Mouse (Mus musculus) kidney, embryonic 15.5 days (tissue): ENCODE results near the gene Mctp1. TPM values are rescaled to one million over a fixed set of nuclear protein-coding genes. Genes with fewer than 3 reads are reported as not detected.

Experiments
- ATAC-seq: fragments of 200-750 bp; cut with Nextera tagmentation; replicated peaks from 2 replicates; pipeline ENCODE4 v1.8.0; 2017; ENCODE audit warnings: moderate TSS enrichment; ENCODE audit not compliant: low FRiP score
- H3K27ac ChIP-seq: fragments of 300-500 bp; sonication (generic); 2 replicates; pipeline ENCODE4 v1.5.1; 2015; ENCODE audit warnings: mild to moderate bottlenecking, inconsistent platforms
- H3K27me3 ChIP-seq: fragments of 300-500 bp; sonication (generic); 2 replicates; pipeline ENCODE4 v1.6.1; 2015; ENCODE audit warnings: inconsistent platforms
- H3K36me3 ChIP-seq: fragments of 300-500 bp; sonication (generic); 2 replicates; pipeline ENCODE4 v1.6.1; 2015; ENCODE audit warnings: inconsistent platforms
- H3K4me1 ChIP-seq: fragments of 300-500 bp; sonication (generic); 2 replicates; pipeline ENCODE4 v1.6.1; 2015; ENCODE audit warnings: inconsistent platforms
- H3K4me2 ChIP-seq: fragments of 300-500 bp; sonication (generic); 2 replicates; pipeline ENCODE4 v1.6.1; 2015; ENCODE audit warnings: moderate library complexity, mild to moderate bottlenecking, inconsistent platforms
- H3K4me3 ChIP-seq: fragments of 300-500 bp; sonication (generic); replicated peaks from 2 replicates; pipeline ENCODE4 v1.5.1; 2015; ENCODE audit warnings: mild to moderate bottlenecking, inconsistent platforms
- H3K9ac ChIP-seq: fragments of 300-500 bp; sonication (generic); 2 replicates; pipeline ENCODE4 v1.6.1; 2015; ENCODE audit warnings: mild to moderate bottlenecking, inconsistent platforms
- H3K9me3 ChIP-seq: fragments of 300-500 bp; sonication (generic); replicated peaks from 2 replicates; pipeline ENCODE4 v1.6.1; 2016; ENCODE audit warnings: inconsistent platforms
- WGBS: fragments of 180-500 bp; shearing (Covaris S2); methylation state at CpG from one replicate; pipeline ENCODE4 v1.1.7; 2015; ENCODE audit warnings: mixed read lengths; 5-methylcytosine and 5-hydroxymethylcytosine counted together
- polyA plus RNA-seq: library from polyadenylated mRNA; unstranded; fragments of >200 nt; fragmentation: Nextera tagmentation; extraction: Ambion mirVana; gene quantifications from 2 replicates; pipeline ENCODE4 v1.2.1, GENCODE M21; 2015

Gene Mctp1
- polyA plus RNA-seq, 1 experiment from 2014 or later, result 0.30 TPM

GRCm38 (mm10) chr13:76802926-76803325 lies 418.6 kb downstream of the Mctp1 start:
- H3K4me2 ChIP-seq, result no peak overlapping the region
- H3K4me3 ChIP-seq, result no peak overlapping the region
- no peak for ATAC-seq
- H3K27ac ChIP-seq, result no peak overlapping the region
- WGBS, result 89% methylated on average over 9 of the region's 9 CpGs
- H3K9me3 ChIP-seq, result no peaks in the 10 kb centered on the region
- no peak overlapping the region for H3K9ac ChIP-seq
- H3K27me3 ChIP-seq, result no peaks in the 10 kb centered on the region
- no peaks in the 10 kb centered on the region for H3K4me1 ChIP-seq
- H3K36me3 ChIP-seq, result no peaks in the 10 kb centered on the region

GRCm38 (mm10) chr13:76803799-76804198 lies 419.5 kb downstream of the Mctp1 start:
- WGBS, result 58% methylated on average over 6 of the region's 6 CpGs
- H3K4me3 ChIP-seq, result no peak overlapping the region
- H3K4me2 ChIP-seq, result no peak overlapping the region
- no peaks in the 10 kb centered on the region for H3K9me3 ChIP-seq
- no peak overlapping the region for H3K9ac ChIP-seq
- no peak for ATAC-seq
- no peaks in the 10 kb centered on the region for H3K27me3 ChIP-seq
- H3K27ac ChIP-seq, result no peak overlapping the region
- no peaks in the 10 kb centered on the region for H3K36me3 ChIP-seq
- no peaks in the 10 kb centered on the region for H3K4me1 ChIP-seq

DNA sequence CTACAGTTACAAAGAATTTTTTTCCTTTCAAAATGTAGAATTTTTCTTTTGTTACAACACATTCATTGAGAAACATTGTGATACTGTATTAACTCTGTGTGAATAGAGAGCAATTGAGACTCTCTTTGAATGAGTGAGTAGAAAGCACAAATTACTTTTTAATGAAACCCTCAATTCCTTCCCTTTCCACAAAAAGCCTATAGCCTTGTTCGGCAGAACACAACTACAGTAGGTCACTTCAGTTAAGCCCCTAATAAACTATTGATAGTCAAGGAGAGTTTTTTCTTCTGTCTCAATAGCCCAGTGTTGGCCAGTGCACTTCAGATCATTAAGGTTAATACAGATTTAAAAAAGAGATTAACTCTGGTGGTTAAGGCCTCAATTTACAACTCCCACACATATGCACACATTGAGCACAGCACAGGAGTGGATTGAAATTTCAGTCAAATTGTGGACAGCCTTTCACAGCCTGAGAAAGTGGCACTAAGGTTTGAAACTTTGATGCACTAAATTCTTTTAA lies 424.6 kb downstream of the Mctp1 start:
- Histone ChIP-seq H3K9me3 (no peaks in the 10 kb centered on the region), H3K27ac (peak overlapping the region; percentile 71), H3K4me1 (peaks cover 10% of the 10 kb centered on the region), H3K4me2 (no peak overlapping the region), H3K9ac (no peak overlapping the region), H3K27me3 (no peaks in the 10 kb centered on the region), H3K36me3 (no peaks in the 10 kb centered on the region), H3K4me3 (no peak overlapping the region)
- WGBS, result 31% methylated on average over 1 of the region's 1 CpGs
- ATAC-seq, result no peak

DNA sequence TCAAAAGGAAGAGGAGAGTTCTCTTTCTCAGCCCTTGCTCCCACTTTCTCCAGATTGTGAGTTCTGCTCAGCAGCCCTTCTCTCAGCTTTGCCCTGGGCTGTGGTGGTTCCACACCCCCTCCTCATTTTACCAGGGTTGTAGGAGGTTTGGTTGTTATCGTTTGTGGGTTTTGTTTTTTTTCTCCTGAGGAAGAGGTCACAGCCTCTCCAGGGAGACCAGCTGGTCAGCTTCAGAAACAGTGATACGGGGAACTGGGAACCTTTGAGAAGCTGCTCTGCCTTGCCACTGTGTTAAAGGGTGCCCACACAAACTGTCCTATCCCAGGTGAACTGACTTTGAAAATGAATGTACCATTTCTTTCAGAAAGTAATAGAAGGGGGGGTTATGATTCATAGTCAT lies 425.5 kb downstream of the Mctp1 start:
- no peaks in the 10 kb centered on the region for H3K36me3 ChIP-seq
- peaks cover 10% of the 10 kb centered on the region for H3K4me1 ChIP-seq
- no peak overlapping the region for H3K9ac ChIP-seq
- no peaks in the 10 kb centered on the region for H3K9me3 ChIP-seq
- WGBS, result 8% methylated on average over 2 of the region's 2 CpGs
- no peaks in the 10 kb centered on the region for H3K27me3 ChIP-seq
- H3K4me2 ChIP-seq, result no peak overlapping the region
- peak overlapping the region; percentile 71 for H3K27ac ChIP-seq
- ATAC-seq, result peak; percentile 82
- H3K4me3 ChIP-seq, result no peak overlapping the region

- Histone ChIP-seq H3K9me3 (no peaks in the 10 kb centered on the region), H3K4me1 (peaks cover 10% of the 10 kb centered on the region), H3K36me3 (no peaks in the 10 kb centered on the region), H3K9ac (no peak overlapping the region), H3K27me3 (no peaks in the 10 kb centered on the region), H3K4me2 (peak overlapping the region; percentile 22; the same call in 1 of the 2 replicates), H3K27ac (peak overlapping the region; percentile 81), H3K4me3 (no peak overlapping the region)
- WGBS, result under 1% methylated on average over 7 of the region's 7 CpGs
- peak; percentile 97 for ATAC-seq
Observed at GRCm38 (mm10) chr13:76810496-76810939, 426.2 kb downstream of the Mctp1 start.

- Histone ChIP-seq H3K4me2 (no peak overlapping the region), H3K9ac (no peak overlapping the region)
- 56% methylated on average over 3 of the region's 3 CpGs for WGBS
Observed at GRCm38 (mm10) chr13:76823083-76823482, 438.7 kb downstream of the Mctp1 start.

GRCm38 (mm10) chr13:76824932-76825694 lies 440.8 kb downstream of the Mctp1 start:
- H3K4me1 ChIP-seq, result no peaks in the 10 kb centered on the region
- WGBS, result 40% methylated on average over 10 of the region's 10 CpGs
- no peak overlapping the region for H3K27ac ChIP-seq
- no peak for ATAC-seq
- H3K27me3 ChIP-seq, result no peaks in the 10 kb centered on the region
- no peaks in the 10 kb centered on the region for H3K36me3 ChIP-seq
- no peaks in the 10 kb centered on the region for H3K9me3 ChIP-seq
- no peak overlapping the region for H3K9ac ChIP-seq
- no peak overlapping the region for H3K4me3 ChIP-seq
- no peak overlapping the region for H3K4me2 ChIP-seq

More at GRCm38 (mm10) chr13:76823083-76823482, 438.7 kb downstream of the Mctp1 start:
- H3K4me1 ChIP-seq, result no peaks in the 10 kb centered on the region
- H3K27ac ChIP-seq, result no peak overlapping the region
- no peak overlapping the region for H3K4me3 ChIP-seq
- no peaks in the 10 kb centered on the region for H3K27me3 ChIP-seq
- no peaks in the 10 kb centered on the region for H3K9me3 ChIP-seq
- no peaks in the 10 kb centered on the region for H3K36me3 ChIP-seq
- no peak for ATAC-seq

DNA sequence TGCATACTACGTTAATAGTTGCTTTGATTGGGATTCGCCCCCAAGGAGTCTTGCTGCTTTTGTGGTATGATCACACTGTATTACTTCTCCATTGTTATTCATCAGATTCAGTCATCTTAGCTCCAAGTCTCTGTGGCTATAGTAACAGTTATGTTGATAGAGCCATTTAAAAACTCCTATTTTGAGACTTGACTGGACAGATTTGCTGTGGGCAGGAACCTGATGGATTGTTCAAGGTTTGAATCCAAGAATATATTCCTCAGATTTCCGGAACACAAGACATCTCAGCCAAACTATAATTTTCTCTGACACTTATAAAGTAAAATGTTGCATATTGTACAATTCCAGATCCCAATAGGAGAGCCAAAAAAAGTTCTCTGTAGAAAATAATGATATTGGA lies 443.4 kb downstream of the Mctp1 start:
- ATAC-seq, result no peak
- no peak overlapping the region for H3K4me3 ChIP-seq
- H3K9ac ChIP-seq, result no peak overlapping the region
- H3K9me3 ChIP-seq, result no peaks in the 10 kb centered on the region
- no peak overlapping the region for H3K27ac ChIP-seq
- no peaks in the 10 kb centered on the region for H3K36me3 ChIP-seq
- H3K27me3 ChIP-seq, result no peaks in the 10 kb centered on the region
- no peaks in the 10 kb centered on the region for H3K4me1 ChIP-seq
- 77% methylated on average over 3 of the region's 3 CpGs for WGBS
- no peak overlapping the region for H3K4me2 ChIP-seq

GRCm38 (mm10) chr13:76838031-76838430 lies 453.7 kb downstream of the Mctp1 start:
- Histone ChIP-seq H3K9me3 (no peaks in the 10 kb centered on the region), H3K36me3 (no peaks in the 10 kb centered on the region), H3K27ac (0 out of 2 replicates have a peak overlapping the region, but pooled peaks have one; percentile 32), H3K4me1 (no peaks in the 10 kb centered on the region), H3K27me3 (no peaks in the 10 kb centered on the region), H3K9ac (no peak overlapping the region), H3K4me2 (no peak overlapping the region), H3K4me3 (no peak overlapping the region)
- 43% methylated on average over 3 of the region's 3 CpGs for WGBS
- peak; percentile 90 for ATAC-seq

GRCm38 (mm10) chr13:76840712-76841111 lies 456.4 kb downstream of the Mctp1 start:
- Histone ChIP-seq H3K27me3 (no peaks in the 10 kb centered on the region), H3K9me3 (no peaks in the 10 kb centered on the region), H3K4me2 (no peak overlapping the region), H3K36me3 (no peaks in the 10 kb centered on the region), H3K4me1 (no peaks in the 10 kb centered on the region), H3K4me3 (no peak overlapping the region), H3K27ac (no peak overlapping the region), H3K9ac (no peak overlapping the region)
- ATAC-seq, result no peak
- 82% methylated on average over 5 of the region's 5 CpGs for WGBS

- 0 out of 2 replicates have a peak, but pooled peaks have one; percentile 33 for ATAC-seq
- Histone ChIP-seq H3K4me2 (no peak overlapping the region), H3K4me1 (no peaks in the 10 kb centered on the region), H3K27ac (no peak overlapping the region), H3K27me3 (no peaks in the 10 kb centered on the region), H3K9ac (no peak overlapping the region), H3K36me3 (no peaks in the 10 kb centered on the region), H3K4me3 (no peak overlapping the region), H3K9me3 (no peaks in the 10 kb centered on the region)
- 54% methylated on average over 8 of the region's 8 CpGs for WGBS
Observed at GRCm38 (mm10) chr13:76844629-76845255, 460.4 kb downstream of the Mctp1 start.

DNA sequence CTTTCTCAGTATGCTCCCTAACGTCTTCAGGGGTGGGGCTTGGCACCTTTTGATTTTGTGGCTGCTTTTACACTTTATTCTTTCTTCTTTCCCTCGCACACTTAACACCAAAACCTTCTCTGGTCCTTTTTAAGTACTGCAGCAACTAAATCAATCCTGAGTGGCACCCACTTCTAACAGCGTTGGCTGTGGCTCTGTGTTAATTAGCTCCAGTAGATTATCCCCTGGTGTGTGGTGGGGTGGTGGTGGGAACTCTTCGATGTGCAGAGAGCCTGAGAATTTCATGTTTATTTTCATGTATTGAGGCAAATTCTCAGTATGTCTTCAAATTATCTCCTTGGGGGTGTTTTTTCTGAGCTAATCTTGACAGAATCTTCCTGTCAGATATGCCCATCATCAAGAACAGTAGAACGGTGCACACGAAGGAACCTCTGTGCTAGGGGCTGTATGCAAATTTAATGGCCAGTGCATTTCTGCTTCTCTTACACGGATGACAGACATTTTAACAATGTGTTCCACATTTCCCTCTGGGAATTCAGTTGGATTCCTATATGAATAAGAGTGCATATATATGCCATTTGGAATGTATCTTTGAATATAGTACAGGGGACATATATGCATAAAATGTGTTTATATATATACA lies 466.2 kb downstream of the Mctp1 start:
- Histone ChIP-seq H3K4me3 (no peak overlapping the region), H3K36me3 (no peaks in the 10 kb centered on the region), H3K4me1 (no peaks in the 10 kb centered on the region), H3K9me3 (no peaks in the 10 kb centered on the region), H3K27ac (no peak overlapping the region), H3K4me2 (no peak overlapping the region), H3K9ac (no peak overlapping the region), H3K27me3 (no peaks in the 10 kb centered on the region)
- ATAC-seq, result no peak
- WGBS, result 45% methylated on average over 7 of the region's 7 CpGs
